Mouse (Mus musculus) limb, embryonic 10.5 days (tissue): Measurements from ENCODE around the gene Grm2. TPM values are rescaled to one million over a fixed set of nuclear protein-coding genes. Genes with fewer than 3 reads are reported as not detected.
"Not testable (repeated sequence)": the region's sequence is repeated elsewhere in the genome, so short reads cannot be mapped to it uniquely, and the experiment has no call there.

Experiments used
- DNase-seq: peaks from one replicate; pipeline ENCODE4 v3.0.0-alpha.2; 2017; ENCODE audit warnings: low spot score
- H3K27ac ChIP-seq: fragments of 300-500 bp; sonication (generic); 2 replicates; pipeline ENCODE4 v1.5.1; 2016; ENCODE audit warnings: mild to moderate bottlenecking
- H3K27me3 ChIP-seq: fragments of 300-500 bp; sonication (generic); 2 replicates; pipeline ENCODE4 v1.6.1; 2016; ENCODE audit warnings: low read depth, mild to moderate bottlenecking; ENCODE audit not compliant: poor library complexity, severe bottlenecking
- H3K36me3 ChIP-seq: fragments of 300-500 bp; sonication (generic); 2 replicates; pipeline ENCODE4 v1.6.1; 2016; ENCODE audit warnings: mild to moderate bottlenecking, moderate library complexity
- H3K4me1 ChIP-seq: fragments of 300-500 bp; sonication (generic); 2 replicates; pipeline ENCODE4 v1.6.1; 2016
- H3K4me3 ChIP-seq: fragments of 300-500 bp; sonication (generic); 2 replicates; pipeline ENCODE4 v1.5.1; 2016; ENCODE audit warnings: mild to moderate bottlenecking, moderate library complexity
- H3K9me3 ChIP-seq: fragments of 300-500 bp; sonication (generic); replicated peaks from 2 replicates; pipeline ENCODE4 v1.6.1; 2016; ENCODE audit warnings: mild to moderate bottlenecking
- WGBS: fragments of 180-500 bp; shearing (Covaris S2); methylation state at CpG from one replicate; pipeline ENCODE4 v1.1.7; 2016; 5-methylcytosine and 5-hydroxymethylcytosine counted together
- polyA plus RNA-seq: library from polyadenylated mRNA; unstranded; fragments of >200 nt; fragmentation: Nextera tagmentation; extraction: Ambion mirVana; gene quantifications from 2 replicates; pipeline ENCODE4 v1.2.1, GENCODE M21; 2016

Grm2 gene
- polyA plus RNA-seq, 1 experiment from 2014 or later: not detected

GRCm38 (mm10) chr9:106643128-106643527, 12.8 kb downstream of the Grm2 start:
- H3K9me3 ChIP-seq: no peaks in the 10 kb centered on the region
- H3K36me3 ChIP-seq: no peaks in the 10 kb centered on the region
- no peaks in the 10 kb centered on the region for H3K4me1 ChIP-seq
- WGBS: 40% methylated on average over 7 of the region's 7 CpGs
- H3K27ac ChIP-seq: no peak overlapping the region
- peaks cover 14% of the 10 kb centered on the region; the same call in 1 of the 2 replicates for H3K27me3 ChIP-seq
- H3K4me3 ChIP-seq: no peak overlapping the region
- DNase-seq: peak; percentile 84

- 75% methylated on average over 5 of the region's 5 CpGs for WGBS
- no peak overlapping the region for H3K4me3 ChIP-seq
- H3K36me3 ChIP-seq: no peaks in the 10 kb centered on the region
- no peaks in the 10 kb centered on the region for H3K27me3 ChIP-seq
- no peaks in the 10 kb centered on the region for H3K9me3 ChIP-seq
- DNase-seq: no peak
- no peak overlapping the region for H3K27ac ChIP-seq
- no peaks in the 10 kb centered on the region for H3K4me1 ChIP-seq
These were observed 14.5 kb downstream of the Grm2 start for GRCm38 (mm10) chr9:106641346-106641745.

GRCm38 (mm10) chr9:106638154-106638553, 17.7 kb downstream of the Grm2 start:
- Histone ChIP-seq H3K27ac (no peak overlapping the region), H3K4me1 (no peaks in the 10 kb centered on the region), H3K36me3 (no peaks in the 10 kb centered on the region), H3K4me3 (no peak overlapping the region), H3K27me3 (no peaks in the 10 kb centered on the region), H3K9me3 (no peaks in the 10 kb centered on the region)
- 91% methylated on average over 8 of the region's 8 CpGs for WGBS
- no peak for DNase-seq

GRCm38 (mm10) chr9:106632185-106632584, 23.7 kb downstream of the Grm2 start:
- WGBS: 76% methylated on average over 5 of the region's 5 CpGs
- H3K4me1 ChIP-seq: no peaks in the 10 kb centered on the region
- no peak overlapping the region for H3K4me3 ChIP-seq
- no peak for DNase-seq
- H3K9me3 ChIP-seq: no peaks in the 10 kb centered on the region
- no peaks in the 10 kb centered on the region for H3K27me3 ChIP-seq
- no peaks in the 10 kb centered on the region for H3K36me3 ChIP-seq
- H3K27ac ChIP-seq: no peak overlapping the region

GRCm38 (mm10) chr9:106627796-106628195, 28.1 kb downstream of the Grm2 start:
- H3K27me3 ChIP-seq, H3K4me1 ChIP-seq, H3K4me3 ChIP-seq, H3K9me3 ChIP-seq, DNase-seq, H3K27ac ChIP-seq, H3K36me3 ChIP-seq: not testable (repeated sequence)
- WGBS: 37% methylated on average over 8 of the region's 8 CpGs

- H3K4me1 ChIP-seq: no peaks in the 10 kb centered on the region
- H3K9me3 ChIP-seq: no peaks in the 10 kb centered on the region
- H3K4me3 ChIP-seq: no peak within 1 kb of the TSS
- H3K27ac ChIP-seq: no peak within 1 kb of the TSS
- WGBS: 81% methylated on average over 2 of the region's 2 CpGs
- H3K36me3 ChIP-seq: no peaks in the 10 kb centered on the region
- DNase-seq: no peak
- H3K27me3 ChIP-seq: no peaks in the 10 kb centered on the region
These were observed 29.6 kb downstream of the Grm2 start, which contains the start of gene Iqcf6 for GRCm38 (mm10) chr9:106626282-106626681. TSS of gene Iqcf6 (plus strand) at chr9:106626582.

GRCm38 (mm10) chr9:106617496-106617895, 38.4 kb downstream of the Grm2 start:
- no peaks in the 10 kb centered on the region for H3K27me3 ChIP-seq
- no peaks in the 10 kb centered on the region for H3K36me3 ChIP-seq
- DNase-seq: no peak
- H3K27ac ChIP-seq: no peak overlapping the region
- no peaks in the 10 kb centered on the region; the same call in 1 of the 2 replicates for H3K9me3 ChIP-seq
- H3K4me1 ChIP-seq: no peaks in the 10 kb centered on the region
- H3K4me3 ChIP-seq: no peak overlapping the region
- 88% methylated on average over 3 of the region's 3 CpGs for whole genome bisulfite sequencing

- Histone ChIP-seq H3K27me3 (no peaks in the 10 kb centered on the region), H3K4me3 (no peak overlapping the region), H3K4me1 (no peaks in the 10 kb centered on the region), H3K9me3 (no peaks in the 10 kb centered on the region; the same call in 1 of the 2 replicates), H3K36me3 (no peaks in the 10 kb centered on the region), H3K27ac (no peak overlapping the region)
- no peak for DNase-seq
- WGBS: 87% methylated on average over 9 of the region's 9 CpGs
These were observed 39.6 kb downstream of the Grm2 start for GRCm38 (mm10) chr9:106616306-106616705.

- H3K4me1 ChIP-seq: no peaks in the 10 kb centered on the region
- H3K36me3 ChIP-seq: no peaks in the 10 kb centered on the region
- WGBS: 54% methylated on average over 3 of the region's 3 CpGs
- H3K27ac ChIP-seq: no peak overlapping the region
- no peak for DNase-seq
- no peak overlapping the region for H3K4me3 ChIP-seq
- H3K27me3 ChIP-seq: no peaks in the 10 kb centered on the region
- no peaks in the 10 kb centered on the region; the same call in 1 of the 2 replicates for H3K9me3 ChIP-seq
These were observed 41.3 kb downstream of the Grm2 start for GRCm38 (mm10) chr9:106614616-106615015.

- 68% methylated on average over 2 of the region's 2 CpGs for WGBS
- Histone ChIP-seq H3K4me3 (no peak overlapping the region), H3K9me3 (no peaks in the 10 kb centered on the region)
These were observed 41.9 kb downstream of the Grm2 start for GRCm38 (mm10) chr9:106613951-106614350.

GRCm38 (mm10) chr9:106610727-106611126, 45.2 kb downstream of the Grm2 start:
- no peak overlapping the region for H3K4me3 ChIP-seq
- no peaks in the 10 kb centered on the region for H3K4me1 ChIP-seq
- no peaks in the 10 kb centered on the region for H3K27me3 ChIP-seq
- no peaks in the 10 kb centered on the region for H3K9me3 ChIP-seq
- H3K27ac ChIP-seq: no peak overlapping the region
- H3K36me3 ChIP-seq: no peaks in the 10 kb centered on the region
- WGBS: 86% methylated on average over 4 of the region's 4 CpGs
- DNase-seq: no peak

More at GRCm38 (mm10) chr9:106613951-106614350, 41.9 kb downstream of the Grm2 start:
- Histone ChIP-seq H3K27ac (no peak overlapping the region), H3K36me3 (no peaks in the 10 kb centered on the region), H3K4me1 (no peaks in the 10 kb centered on the region), H3K27me3 (no peaks in the 10 kb centered on the region)
- DNase-seq: no peak

GRCm38 (mm10) chr9:106600546-106600945, 55.3 kb downstream of the Grm2 start:
- DNase-seq: peak; percentile 66
- H3K27me3 ChIP-seq: no peaks in the 10 kb centered on the region
- no peaks in the 10 kb centered on the region for H3K36me3 ChIP-seq
- no peaks in the 10 kb centered on the region for H3K9me3 ChIP-seq
- WGBS: 39% methylated on average over 8 of the region's 8 CpGs
- H3K27ac ChIP-seq: no peak overlapping the region
- peaks cover 3% of the 10 kb centered on the region; the same call in 1 of the 2 replicates for H3K4me1 ChIP-seq
- H3K4me3 ChIP-seq: no peak overlapping the region

- Histone ChIP-seq H3K27ac (no peak overlapping the region), H3K36me3 (no peaks in the 10 kb centered on the region), H3K4me1 (peaks cover 3% of the 10 kb centered on the region; the same call in 1 of the 2 replicates), H3K9me3 (no peaks in the 10 kb centered on the region), H3K27me3 (no peaks in the 10 kb centered on the region), H3K4me3 (no peak overlapping the region)
- 42% methylated on average over 7 of the region's 7 CpGs for WGBS
- DNase-seq: no peak
These were observed 57.4 kb downstream of the Grm2 start for GRCm38 (mm10) chr9:106598466-106598865.

GRCm38 (mm10) chr9:106595836-106596235, 60.0 kb downstream of the Grm2 start:
- Histone ChIP-seq H3K9me3 (no peaks in the 10 kb centered on the region), H3K27me3 (no peaks in the 10 kb centered on the region), H3K4me3 (no peak overlapping the region), H3K36me3 (no peaks in the 10 kb centered on the region), H3K4me1 (peaks cover 3% of the 10 kb centered on the region; the same call in 1 of the 2 replicates), H3K27ac (no peak overlapping the region)
- WGBS: 77% methylated on average over 7 of the region's 7 CpGs
- DNase-seq: no peak
